In genomic region chr17:28702646-28703045, GRCm38 (mm10) we compare ENCODE assay signal across 14 mouse cellular contexts. TPM values are rescaled to one million over a fixed set of nuclear protein-coding genes. Genes with fewer than 3 reads are reported as not detected.
A peak's percentile ranks its signal among the peaks of the same experiment; 100 is the strongest.
DNase-seq lines count a peak whose midpoint lies in the region; ATAC-seq lines count a peak whose summit lies in the region.
"Had no signal": no experiment of that assay in that cellular context is flagged by ENCODE, and none has a peak within 500 bp of the region (broad histone marks: within the 10 kb centered on the region; RNA-seq: fewer than 3 reads in every experiment).

No protein-coding gene starts in this region.

- no peak overlapping the region for H3K4me2 ChIP-seq in forebrain, embryonic 11.5 days (ENCODE audit: low read depth, low read length, severe bottlenecking)
- H3K4me2 ChIP-seq: limb, embryonic 12.5 days had no signal

- H3K27me3 ChIP-seq in forebrain, embryonic 11.5 days (ENCODE audit: control insufficient read depth, insufficient read depth, low read length): no peaks in the 10 kb centered on the region
- H3K27me3 ChIP-seq: limb, embryonic 12.5 days had no signal

- no peak for ATAC-seq in activated CD4-positive, CD25-positive, alpha-beta regulatory T cell, adult 4 months
- ATAC-seq in forebrain, embryonic 11.5 days (replicated peaks; ENCODE audit: low FRiP score): no peak
- ATAC-seq: intestine, embryonic 16.5 days had no signal

- H3K36me3 ChIP-seq in forebrain, embryonic 11.5 days (ENCODE audit: control insufficient read depth, insufficient read depth, low read length): no peaks in the 10 kb centered on the region

- no peak overlapping the region for H3K4me3 ChIP-seq in forebrain, embryonic 11.5 days (ENCODE audit: low read depth, low read length)
- H3K4me3 ChIP-seq: erythroblast, embryonic 14.5 days; limb, embryonic 12.5 days had no signal

- no peaks in the 10 kb centered on the region for H3K9me3 ChIP-seq in forebrain, embryonic 11.5 days (ENCODE audit: control insufficient read depth, low read length)
- H3K9me3 ChIP-seq: limb, embryonic 12.5 days had no signal

- 77% methylated on average over 2 of the region's 2 CpGs for WGBS in forebrain, embryonic 11.5 days

- no peak overlapping the region for H3K27ac ChIP-seq in forebrain, embryonic 11.5 days (ENCODE audit: low read depth, low read length)
- H3K27ac ChIP-seq: limb, embryonic 12.5 days had no signal

- H3K4me1 ChIP-seq in forebrain, embryonic 11.5 days (replicated peaks; ENCODE audit: control insufficient read depth, insufficient read depth, low read length): peaks cover 7% of the 10 kb centered on the region

- no peak overlapping the region for H3K9ac ChIP-seq in forebrain, embryonic 11.5 days (ENCODE audit: low read length)
- H3K9ac ChIP-seq: limb, embryonic 12.5 days had no signal

- peak; percentile 32 for DNase-seq in adrenal gland, adult 2 months
- no peak for DNase-seq in adrenal gland, postnatal 25 days
- DNase-seq in kidney, adult 9 months: peak; percentile 62
- no peak for DNase-seq in kidney, adult 18-20 months
- peak; percentile 21 for DNase-seq in NIH3T3 (ENCODE audit: low read depth)
- peak; percentile 57 for DNase-seq in lung, postnatal 25 days (ENCODE audit: low spot score)
- DNase-seq in forebrain, embryonic 11.5 days (ENCODE audit: low spot score): no peak
- DNase-seq: layer of hippocampus, postnatal 36 days; spleen, adult 18-20 months; thymus, adult 2 months had no signal

RNA-seq across cellular contexts. Expression of gene Mapk14, which starts 11.5 kb away (rescaled TPM):
- total RNA-seq in adrenal gland, adult 2 months (2021): 10 to 100 TPM; 74.4 to 85.2 TPM
- 52.9 and 65.3 TPM in 2 replicates for polyA plus RNA-seq in adrenal gland, adult 2 months (2012; rRNA removed)
- 82.6 and 88.6 TPM in 2 replicates for total RNA-seq in adrenal gland, postnatal 25 days (2021)
- 10 to 100 TPM; 17.5 to 22.4 TPM for polyA plus RNA-seq in activated CD4-positive, CD25-positive, alpha-beta regulatory T cell, adult 4 months (2017; shearing (Covaris generic))
- 51.7 and 52.3 TPM in 2 replicates for polyA plus RNA-seq in forebrain, embryonic 11.5 days (2014; fragmentation: Nextera tagmentation; extraction: Ambion mirVana)

RNA-seq across cellular contexts. Expression of gene Slc26a8, which starts 12.6 kb away (rescaled TPM):
- 1 to 10 TPM; 1.2 to 1.3 TPM for total RNA-seq in adrenal gland, adult 2 months (2021)
- 1.1 TPM in 2 replicates for polyA plus RNA-seq in adrenal gland, adult 2 months (2012; rRNA removed)
- 1.9 TPM in 1 of 2 replicates, not detected in the other for total RNA-seq in adrenal gland, postnatal 25 days (2021)
- polyA plus RNA-seq in activated CD4-positive, CD25-positive, alpha-beta regulatory T cell, adult 4 months (2017; shearing (Covaris generic)): not detected
- polyA plus RNA-seq in forebrain, embryonic 11.5 days (2014; fragmentation: Nextera tagmentation; extraction: Ambion mirVana): 0.49 and 1.0 TPM in 2 replicates

RNA-seq across cellular contexts. Expression of gene AC170998.1, which starts 23.2 kb away (rescaled TPM):
- total RNA-seq in adrenal gland, adult 2 months (2021): 1 to 10 TPM in 1 of 2 experiments, not detected in 1; 1.7 TPM
- 0.31 and 0.40 TPM in 2 replicates for polyA plus RNA-seq in adrenal gland, adult 2 months (2012; rRNA removed)
- total RNA-seq in adrenal gland, postnatal 25 days (2021): 1.7 and 2.2 TPM in 2 replicates
- 1 to 10 TPM; 4.1 to 7.7 TPM for polyA plus RNA-seq in activated CD4-positive, CD25-positive, alpha-beta regulatory T cell, adult 4 months (2017; shearing (Covaris generic))
- 2.9 and 3.0 TPM in 2 replicates for polyA plus RNA-seq in forebrain, embryonic 11.5 days (2014; fragmentation: Nextera tagmentation; extraction: Ambion mirVana)
- polyA plus RNA-seq: erythroblast, embryonic 14.5 days had no signal

Comparison
In these comparisons a context has a peak if more than half of its experiments do, and no peak if none do; other contexts are left out.
1. DNase-seq: peak in adrenal gland, adult 2 months (single experiment), kidney, adult 9 months (single experiment), NIH3T3 (single experiment) and lung, postnatal 25 days (single experiment); none in adrenal gland, postnatal 25 days (single experiment), kidney, adult 18-20 months (single experiment) and forebrain, embryonic 11.5 days (single experiment).